Mouse (Mus musculus) embryonic facial prominence, embryonic 11.5 days (tissue): Measurements from ENCODE around the gene Cyren. TPM values are rescaled to one million over a fixed set of nuclear protein-coding genes. Genes with fewer than 3 reads are reported as not detected.

Experiments
- ATAC-seq: fragments of 200-750 bp; cut with Nextera tagmentation; replicated peaks from 2 replicates; pipeline ENCODE4 v1.8.0; 2017; ENCODE audit warnings: low read depth; ENCODE audit not compliant: insufficient number of reproducible peaks, low FRiP score, low TSS enrichment
- DNase-seq: peaks from one replicate; pipeline ENCODE4 v3.0.0-alpha.2; 2015; ENCODE audit warnings: low spot score
- H3K27ac ChIP-seq: fragments of 300-500 bp; sonication (generic); replicated peaks from 2 replicates; pipeline ENCODE4 v1.5.1; 2014; ENCODE audit warnings: mild to moderate bottlenecking, low read depth, low read length, control low read depth
- H3K27me3 ChIP-seq: fragments of 300-500 bp; sonication (generic); 2 replicates; pipeline ENCODE4 v1.6.1; 2014; ENCODE audit warnings: mild to moderate bottlenecking, low read length, moderate library complexity, mixed read lengths; ENCODE audit not compliant: control insufficient read depth, insufficient read depth
- H3K36me3 ChIP-seq: fragments of 300-500 bp; sonication (generic); replicated peaks from 2 replicates; pipeline ENCODE4 v1.6.1; 2014; ENCODE audit warnings: low read depth, mild to moderate bottlenecking, low read length, moderate library complexity, mixed read lengths; ENCODE audit not compliant: control insufficient read depth, insufficient read depth
- H3K4me1 ChIP-seq: fragments of 300-500 bp; sonication (generic); 2 replicates; pipeline ENCODE4 v1.6.1; 2014; ENCODE audit warnings: low read length, mixed read lengths; ENCODE audit not compliant: control insufficient read depth, insufficient read depth
- H3K4me2 ChIP-seq: fragments of 300-500 bp; sonication (generic); 2 replicates; pipeline ENCODE4 v1.6.1; 2014; ENCODE audit warnings: low read depth, mild to moderate bottlenecking, control low read depth, low read length, moderate library complexity
- H3K4me3 ChIP-seq: fragments of 300-500 bp; sonication (generic); 2 replicates; pipeline ENCODE4 v1.5.1; 2014; ENCODE audit warnings: low read depth, low read length, control low read depth
- H3K9ac ChIP-seq: fragments of 300-500 bp; sonication (generic); replicated peaks from 2 replicates; pipeline ENCODE4 v1.6.1; 2014; ENCODE audit warnings: mild to moderate bottlenecking, control low read depth, low read length
- H3K9me3 ChIP-seq: fragments of 300-500 bp; sonication (generic); replicated peaks from 2 replicates; pipeline ENCODE4 v1.6.1; 2016; ENCODE audit warnings: mild to moderate bottlenecking, low read length, inconsistent platforms, mixed read lengths; ENCODE audit not compliant: control insufficient read depth
- WGBS: fragments of 180-500 bp; shearing (Covaris S2); extraction: QIAGEN DNeasy Blood & Tissue Kit; methylation state at CpG from one replicate; pipeline ENCODE4 v1.1.7; 2014; 5-methylcytosine and 5-hydroxymethylcytosine counted together
- polyA plus RNA-seq: library from polyadenylated mRNA; unstranded; fragments of >200 nt; fragmentation: Nextera tagmentation; extraction: Ambion mirVana; gene quantifications from 2 replicates; pipeline ENCODE4 v1.2.1, GENCODE M21; 2014

Gene Cyren
- polyA plus RNA-seq, 1 experiment from 2014 or later: 10.9 TPM

GRCm38 (mm10) chr6:34913341-34914040, 35.6 kb upstream of the Cyren start:
- Histone ChIP-seq H3K4me3 (no peak overlapping the region), H3K9ac (no peak overlapping the region), H3K9me3 (no peaks in the 10 kb centered on the region), H3K27me3 (no peaks in the 10 kb centered on the region), H3K27ac (no peak overlapping the region), H3K36me3 (no peaks in the 10 kb centered on the region), H3K4me2 (no peak overlapping the region), H3K4me1 (no peaks in the 10 kb centered on the region)
- DNase-seq: no peak
- WGBS: 82% methylated on average over 13 of the region's 13 CpGs
- ATAC-seq: no peak

DNA sequence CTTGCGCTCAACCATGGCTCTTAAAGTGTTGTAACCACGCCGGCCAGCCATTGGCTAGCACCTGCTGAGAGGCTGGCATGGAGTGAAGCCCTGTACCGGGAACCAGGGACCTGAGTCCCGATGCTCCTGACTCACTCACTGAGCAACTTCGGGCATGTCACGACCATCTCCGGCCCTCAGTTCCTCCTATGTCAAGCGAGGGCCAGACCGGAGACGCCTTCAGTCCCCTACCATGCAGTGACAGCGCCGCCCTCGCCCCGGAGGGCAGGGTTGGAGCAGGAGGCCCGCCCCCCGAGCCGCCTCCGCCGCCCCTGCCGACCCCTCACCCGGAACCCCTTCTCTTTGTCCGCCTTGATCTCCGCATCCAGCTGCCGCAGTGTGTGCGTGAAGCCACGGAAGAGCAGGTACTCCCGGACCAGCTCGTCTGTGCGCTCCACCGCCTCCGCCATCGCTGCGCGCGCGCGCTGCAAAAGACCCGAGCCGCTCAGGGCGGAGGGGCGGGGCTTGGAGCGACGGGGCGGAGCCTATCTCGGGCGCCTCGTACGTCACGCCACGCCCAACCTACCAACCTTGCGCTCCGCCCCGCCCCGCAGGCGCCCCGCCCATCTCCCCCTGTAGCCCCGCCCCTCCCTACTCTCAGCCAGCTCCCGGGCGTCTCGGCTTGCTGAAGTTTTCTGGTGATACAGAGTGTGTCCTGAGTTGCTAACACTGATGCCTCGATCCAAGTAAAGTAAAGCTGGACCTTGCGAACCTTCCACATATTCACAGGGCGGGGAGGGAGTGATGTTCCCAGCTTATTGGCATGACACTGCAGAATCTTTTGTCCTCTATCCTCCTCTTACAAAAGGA, 32.7 kb upstream of the Cyren start, which contains the start of gene Wdr91:
Gene Wdr91 (minus strand): TSS at position 506 of the 849 bp plus-strand sequence.
- Histone ChIP-seq H3K4me3 (peak within 1 kb of the TSS; percentile 76), H3K4me1 (no peaks in the 10 kb centered on the region; the same call in 1 of the 2 replicates), H3K27ac (0 out of 2 replicates have a peak within 1 kb of the TSS, but pooled peaks have one; percentile 49), H3K9ac (peak within 1 kb of the TSS; percentile 66), H3K27me3 (no peaks in the 10 kb centered on the region), H3K9me3 (no peaks in the 10 kb centered on the region), H3K36me3 (0 out of 2 replicates have a peak, but pooled peaks cover 2% of the 10 kb centered on the region), H3K4me2 (peak within 1 kb of the TSS; percentile 63)
- WGBS: under 1% methylated on average over 64 of the region's 64 CpGs
- ATAC-seq: peak; percentile 91
- DNase-seq: peak; percentile 95

DNA sequence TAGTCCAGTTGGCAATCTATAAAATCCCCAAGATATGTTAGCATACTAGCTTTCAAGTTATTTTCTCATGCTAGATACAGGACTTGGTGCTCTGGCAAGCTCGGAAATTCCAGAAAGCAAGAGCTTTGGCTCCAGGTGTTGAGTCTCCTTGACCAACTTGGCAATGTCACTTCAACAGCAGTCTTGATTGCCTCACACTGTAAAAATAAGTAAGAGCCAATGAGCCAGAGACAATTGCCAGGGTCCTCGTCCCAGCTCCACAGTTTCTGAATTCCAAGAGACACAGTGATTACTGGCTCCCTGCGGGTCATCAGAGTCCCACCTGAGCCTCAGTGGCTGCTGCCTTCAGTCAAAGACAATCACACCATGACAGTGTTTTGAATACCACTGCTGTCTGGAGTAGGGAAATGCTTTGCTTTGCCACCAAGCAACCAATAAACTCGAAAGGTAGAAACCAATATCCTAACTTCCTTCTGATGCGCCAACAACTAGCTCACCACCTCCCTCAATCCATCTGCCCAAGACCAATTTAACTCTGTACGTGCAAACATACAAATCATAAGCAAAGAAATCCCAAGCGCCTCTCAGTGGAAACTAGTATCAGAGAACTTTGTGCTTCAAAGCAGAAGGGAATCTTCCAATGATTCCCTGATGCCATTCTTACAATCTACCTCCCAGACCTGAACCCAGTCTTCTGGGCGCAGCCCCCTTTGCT, 31.9 kb upstream of the Cyren start:
- ATAC-seq (no peak), DNase-seq (no peak)
- peak overlapping the region; percentile 66 for H3K9ac ChIP-seq
- peak overlapping the region; percentile 76 for H3K4me3 ChIP-seq
- H3K27ac ChIP-seq: no peak overlapping the region
- peak overlapping the region; percentile 63 for H3K4me2 ChIP-seq
- H3K9me3 ChIP-seq: no peaks in the 10 kb centered on the region
- H3K27me3 ChIP-seq: no peaks in the 10 kb centered on the region
- no peaks in the 10 kb centered on the region; the same call in 1 of the 2 replicates for H3K4me1 ChIP-seq
- H3K36me3 ChIP-seq: 0 out of 2 replicates have a peak, but pooled peaks cover 2% of the 10 kb centered on the region
- WGBS: 44% methylated on average over 8 of the region's 8 CpGs

- H3K36me3 ChIP-seq: 0 out of 2 replicates have a peak, but pooled peaks cover 2% of the 10 kb centered on the region
- no peak overlapping the region for H3K4me3 ChIP-seq
- no peak for ATAC-seq
- no peak for DNase-seq
- H3K27ac ChIP-seq: no peak overlapping the region
- no peaks in the 10 kb centered on the region for H3K27me3 ChIP-seq
- H3K9ac ChIP-seq: no peak overlapping the region
- H3K4me2 ChIP-seq: no peak overlapping the region
- no peaks in the 10 kb centered on the region for H3K9me3 ChIP-seq
- H3K4me1 ChIP-seq: no peaks in the 10 kb centered on the region; the same call in 1 of the 2 replicates
- 78% methylated on average over 18 of the region's 18 CpGs for WGBS
Measured at GRCm38 (mm10) chr6:34907696-34908260, 29.9 kb upstream of the Cyren start.

DNA sequence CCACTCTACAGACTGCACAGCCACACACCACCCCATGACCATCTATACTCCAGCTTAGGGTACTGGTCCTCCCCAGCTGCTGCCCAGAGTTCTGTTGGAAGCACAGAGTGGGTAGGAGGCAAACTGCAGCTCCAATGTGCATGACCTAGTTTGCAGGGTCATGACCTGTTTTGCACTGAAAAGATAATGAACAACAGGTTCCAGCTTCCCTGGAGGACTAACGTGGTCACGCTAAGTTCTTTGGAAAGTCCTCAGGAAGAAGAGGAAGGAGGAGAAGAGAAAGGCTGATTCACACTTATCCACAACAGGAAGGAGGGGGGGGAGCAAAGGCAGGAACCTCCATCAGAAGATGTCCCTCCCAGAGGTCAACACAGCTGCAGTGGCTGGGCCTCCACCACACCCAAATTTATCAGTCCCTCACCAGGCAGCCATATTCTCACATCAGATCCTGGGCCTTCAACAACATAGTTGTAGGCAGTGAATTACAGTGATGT, 29.3 kb upstream of the Cyren start:
- no peak overlapping the region for H3K27ac ChIP-seq
- no peaks in the 10 kb centered on the region; the same call in 1 of the 2 replicates for H3K4me1 ChIP-seq
- H3K36me3 ChIP-seq: 0 out of 2 replicates have a peak, but pooled peaks cover 2% of the 10 kb centered on the region
- no peak overlapping the region for H3K9ac ChIP-seq
- H3K4me3 ChIP-seq: no peak overlapping the region
- DNase-seq (no peak), ATAC-seq (no peak)
- no peaks in the 10 kb centered on the region for H3K27me3 ChIP-seq
- no peaks in the 10 kb centered on the region for H3K9me3 ChIP-seq
- no peak overlapping the region for H3K4me2 ChIP-seq
- 45% methylated on average over 2 of the region's 2 CpGs for WGBS

DNA sequence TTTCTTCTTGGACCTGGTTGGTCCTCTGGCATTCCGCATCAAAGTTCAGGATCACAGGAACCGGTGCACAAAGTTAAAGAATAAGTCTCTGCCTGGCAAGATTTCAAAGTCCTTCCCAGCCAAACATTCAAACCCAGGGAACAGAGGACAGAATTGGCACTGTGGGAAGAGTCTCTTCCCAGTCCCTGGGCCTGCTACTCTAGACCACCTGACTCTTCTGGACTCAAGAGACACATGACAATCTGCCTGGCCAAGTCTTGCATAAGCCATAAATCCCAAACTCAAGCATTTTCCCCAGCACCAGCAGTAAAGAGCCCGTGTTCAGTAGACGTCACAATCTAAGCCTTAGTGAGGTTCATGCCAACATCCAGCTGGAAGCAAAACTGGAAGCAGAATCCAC, 28.8 kb upstream of the Cyren start:
- H3K4me1 ChIP-seq: no peaks in the 10 kb centered on the region; the same call in 1 of the 2 replicates
- no peaks in the 10 kb centered on the region for H3K9me3 ChIP-seq
- no peak overlapping the region for H3K4me2 ChIP-seq
- no peak overlapping the region for H3K4me3 ChIP-seq
- no peak overlapping the region for H3K27ac ChIP-seq
- DNase-seq (no peak), ATAC-seq (no peak)
- H3K9ac ChIP-seq: no peak overlapping the region
- 0 out of 2 replicates have a peak, but pooled peaks cover 2% of the 10 kb centered on the region for H3K36me3 ChIP-seq
- no peaks in the 10 kb centered on the region for H3K27me3 ChIP-seq
- 85% methylated on average over 4 of the region's 4 CpGs for WGBS

DNA sequence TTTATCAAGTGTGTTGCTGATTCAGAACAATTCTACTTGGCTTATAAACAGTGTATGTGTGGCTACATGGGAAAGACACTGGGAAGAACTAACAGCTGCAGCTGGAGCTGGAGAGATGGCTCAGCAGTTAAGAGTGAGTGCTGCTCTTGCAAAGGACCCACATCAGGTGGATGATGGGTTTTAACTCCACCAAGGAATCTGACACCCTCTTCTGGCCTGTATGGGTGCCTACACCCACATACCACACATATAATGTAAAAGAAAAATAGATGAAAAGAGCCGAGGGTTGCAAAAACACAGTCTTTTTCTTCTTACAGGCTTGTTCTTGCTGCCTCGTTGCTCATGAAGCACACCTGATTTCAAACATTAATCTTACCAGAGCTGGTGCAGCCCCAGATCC, 28.3 kb upstream of the Cyren start:
- DNase-seq (no peak), ATAC-seq (no peak)
- WGBS: 71% methylated on average over 2 of the region's 2 CpGs
- Histone ChIP-seq H3K4me1 (no peaks in the 10 kb centered on the region; the same call in 1 of the 2 replicates), H3K9me3 (no peaks in the 10 kb centered on the region), H3K9ac (no peak overlapping the region), H3K4me3 (no peak overlapping the region), H3K4me2 (no peak overlapping the region), H3K36me3 (0 out of 2 replicates have a peak, but pooled peaks cover 2% of the 10 kb centered on the region), H3K27me3 (no peaks in the 10 kb centered on the region), H3K27ac (no peak overlapping the region)
